Mouse (Mus musculus): ENCODE data around the gene Scd3. TPM values are rescaled to one million over a fixed set of nuclear protein-coding genes. Genes with fewer than 3 reads are reported as not detected.

Scd3 gene
- polyA plus RNA-seq (2017; shearing (Covaris generic)) = not detected

DNA sequence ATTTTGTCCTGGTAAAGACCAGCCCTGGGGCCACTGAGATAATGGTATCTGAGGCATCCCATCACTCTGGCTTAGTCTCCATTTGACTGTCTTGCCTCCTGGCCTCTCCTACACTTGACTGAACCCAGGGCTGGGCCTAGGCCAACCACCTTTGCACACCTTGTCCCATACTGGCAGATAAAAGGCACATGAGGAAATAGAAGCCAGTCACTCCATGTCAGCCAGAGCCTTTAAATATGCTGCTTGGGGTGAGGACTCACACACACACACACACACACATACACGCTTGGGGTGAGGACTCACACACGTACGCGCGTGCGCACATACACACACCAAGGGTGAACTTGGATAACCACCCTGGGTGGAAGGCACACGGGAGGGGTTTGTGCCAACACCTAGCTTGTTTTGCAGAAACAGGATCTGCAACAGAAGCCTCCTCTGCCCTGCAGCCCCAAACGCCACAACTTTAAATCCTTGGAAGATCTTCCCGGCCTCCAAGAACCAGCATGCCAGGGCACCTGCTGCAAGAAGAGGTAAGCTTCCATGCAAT lies at the start of gene Scd3:
Gene Scd3, plus strand, starts transcription at position 255 of the 550 bp plus-strand sequence.

DNA sequence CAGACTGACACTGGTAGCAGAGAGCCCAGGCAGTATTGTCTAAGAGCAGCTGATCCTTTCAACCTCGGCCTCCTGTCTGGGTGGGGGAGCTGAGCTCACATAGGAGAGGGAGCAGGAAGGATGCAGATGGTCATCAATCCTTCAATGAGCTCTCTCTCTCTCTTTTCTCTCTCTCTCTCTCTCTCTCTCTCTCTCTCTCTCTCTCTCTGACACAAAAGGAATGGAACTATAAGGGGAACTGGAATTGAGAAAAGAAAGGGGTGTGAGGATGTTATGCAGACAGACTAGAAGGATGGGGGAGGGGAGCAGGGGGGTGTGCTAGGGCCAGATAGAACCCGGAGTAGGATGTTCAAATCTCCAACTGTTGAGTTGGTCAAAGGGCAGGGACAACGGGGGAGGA lies 10.7 kb upstream of the Scd3 start, which contains the start of gene Pkd2l1:
Gene Pkd2l1, minus strand, starts transcription at position 101 of the 400 bp plus-strand sequence.

DNA sequence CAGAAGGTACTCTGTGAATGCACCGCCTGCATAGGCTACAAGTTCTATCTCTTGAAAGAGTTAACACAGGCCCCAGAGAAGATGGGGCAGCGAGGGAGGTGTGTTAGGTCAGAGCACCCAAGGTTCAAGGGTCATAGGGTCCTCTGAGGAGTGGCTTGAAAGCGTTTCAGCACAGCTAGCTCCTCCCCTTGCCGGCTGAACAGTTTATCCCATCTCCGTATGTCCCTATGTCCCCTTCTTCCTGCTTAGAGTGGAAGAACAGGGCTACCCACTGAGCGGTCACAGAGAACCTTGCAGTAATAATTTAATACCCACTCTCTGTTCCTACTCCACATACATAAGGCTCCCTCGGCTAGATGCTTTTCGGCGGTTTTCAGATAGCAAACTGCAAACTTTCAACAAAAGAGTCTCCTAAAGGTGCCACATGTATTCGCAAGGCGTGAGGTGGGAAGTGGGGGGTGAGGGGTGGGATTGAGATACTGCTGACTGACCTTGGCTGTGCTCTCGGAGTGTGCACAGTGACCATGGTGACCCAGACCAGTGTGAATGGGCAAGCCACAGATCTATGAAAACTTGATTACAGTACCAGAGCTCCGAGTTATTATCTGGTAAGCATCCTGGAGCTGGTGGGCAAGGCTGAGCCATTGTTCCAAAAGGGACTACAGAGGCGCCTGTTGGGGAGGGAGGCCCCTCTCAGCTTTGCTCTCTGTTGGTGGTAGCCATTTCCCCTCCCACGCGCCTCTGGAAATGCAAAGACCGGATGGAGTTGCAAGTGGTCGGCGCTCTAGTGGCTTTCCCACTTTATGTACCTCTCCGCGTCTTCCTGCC lies 90.1 kb downstream of the Scd3 start, which contains the start of gene Scd2:
Gene Scd2, plus strand, starts transcription at position 734 of the 828 bp plus-strand sequence.

Other genes starting within 250 kb of the Scd3 start
- gene Cpn1, start 216.7 kb upstream of the Scd3 start, polyA plus RNA-seq (2017; shearing (Covaris generic)) = not detected
- not detected for gene Cyp2c23, start 174.1 kb upstream of the Scd3 start, polyA plus RNA-seq (2017; shearing (Covaris generic))
- 6.4 TPM for gene Erlin1, start 133.5 kb upstream of the Scd3 start, polyA plus RNA-seq (2017; shearing (Covaris generic))
- 97.1 TPM for gene Chuk, start 95.8 kb upstream of the Scd3 start, polyA plus RNA-seq (2017; shearing (Covaris generic))
- 21.6 TPM for gene Cwf19l1, start 67.4 kb upstream of the Scd3 start, polyA plus RNA-seq (2017; shearing (Covaris generic))
- gene Bloc1s2, start 56.8 kb upstream of the Scd3 start, polyA plus RNA-seq (2017; shearing (Covaris generic)) = 66.8 TPM
- gene Pkd2l1, start 10.8 kb upstream of the Scd3 start, polyA plus RNA-seq (2017; shearing (Covaris generic)) = 0.45 TPM
- 13.7 TPM for gene Scd2, start 90.4 kb downstream of the Scd3 start, polyA plus RNA-seq (2017; shearing (Covaris generic))
- 0.23 TPM for gene Scd4, start 129.8 kb downstream of the Scd3 start, polyA plus RNA-seq (2017; shearing (Covaris generic))
- not detected for gene Scd1, start 204.6 kb downstream of the Scd3 start, polyA plus RNA-seq (2017; shearing (Covaris generic))